Mouse (Mus musculus): ENCODE results near the gene Pde4dip.

- TF ChIP-seq MYOD1 (IDR thresholded peaks at IDR 0.05; ENCODE audit: control insufficient read depth in 1 of 3, insufficient read length in 2 of 3, low read depth in 2 of 3) (no peak), POLR2A (IDR thresholded peaks at IDR 0.05; ENCODE audit: insufficient read length, low read depth) (no peak), E2F4 (IDR thresholded peaks at IDR 0.05; ENCODE audit: insufficient read depth) (no peak), MYOG (IDR thresholded peaks at IDR 0.05; ENCODE audit: control insufficient read depth in 1 of 3, insufficient read depth in 1 of 3, insufficient read length in 2 of 3, low read depth in 2 of 3) (no peak), CEBPB (IDR thresholded peaks at IDR 0.05; ENCODE audit: insufficient read depth, poor library complexity, severe bottlenecking) (no peak), REST (IDR thresholded peaks at IDR 0.05; ENCODE audit: insufficient read depth, insufficient read length) (no peak), TCF12 (IDR thresholded peaks at IDR 0.05; ENCODE audit: insufficient read depth, poor library complexity, severe bottlenecking) (no peak), USF1 (IDR thresholded peaks at IDR 0.05; ENCODE audit: low read depth) (no peak), POLR2AphosphoS2 (IDR thresholded peaks at IDR 0.05; ENCODE audit: insufficient read length, low read depth) (no peak), MAX (IDR thresholded peaks at IDR 0.05; ENCODE audit: low read depth) (no peak), TCF3 (IDR thresholded peaks at IDR 0.05; ENCODE audit: insufficient read length, low read depth) (no peak), SRF (IDR thresholded peaks at IDR 0.05; ENCODE audit: control insufficient read depth, insufficient read length, low read depth) (no peak)
Observed at GRCm38 (mm10) chr3:97705508-97705907, 183.0 kb downstream of the Pde4dip start.

Measured in myocyte (in vitro differentiated cells).